ENCODE assay signal across 26 mouse cellular contexts in the genomic region with DNA sequence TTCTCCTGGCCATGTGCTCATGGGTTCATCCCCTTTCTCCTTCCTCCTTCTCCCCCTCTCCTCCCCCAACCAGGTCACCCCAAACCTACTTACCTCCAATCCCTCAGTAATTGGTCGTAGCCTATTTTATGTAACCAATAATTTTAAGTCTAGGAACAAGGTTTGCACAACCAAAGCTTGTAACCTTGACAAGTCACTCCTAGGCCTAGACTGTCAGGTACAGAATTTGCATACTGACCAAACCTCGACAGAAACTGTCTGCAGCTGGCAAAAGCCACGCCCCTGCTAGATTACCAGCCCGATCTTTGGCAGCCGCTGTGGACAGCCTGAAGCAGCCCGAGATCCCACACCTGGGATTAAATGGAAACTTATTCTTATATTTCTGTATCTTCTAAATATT. TPM values are rescaled to one million over a fixed set of nuclear protein-coding genes. Genes with fewer than 3 reads are reported as not detected.
DNase-seq lines count a peak whose midpoint lies in the region; ATAC-seq and TF ChIP-seq lines count a peak whose summit lies in the region.
"Had no signal": no experiment of that assay in that cellular context is flagged by ENCODE, and none has a peak within 500 bp of the region (broad histone marks: within the 10 kb centered on the region; RNA-seq: fewer than 3 reads in every experiment).

No protein-coding gene starts in this region.

- no peaks in the 10 kb centered on the region for H3K9me3 ChIP-seq in CH12.LX (replicated peaks; ENCODE audit: low read length)
- no peaks in the 10 kb centered on the region for H3K9me3 ChIP-seq in forebrain, postnatal 0 days (ENCODE audit: low read length)
- H3K9me3 ChIP-seq: G1E had no signal

- peak overlapping the region in 2 of 3 experiments; percentile 23 to 35 for H3K4me3 ChIP-seq in CH12.LX (replicated peaks in 1 of 3; ENCODE audit: low read depth in 2 of 3, low read length in 2 of 3, poor library complexity in 1 of 3)
- H3K4me3 ChIP-seq in forebrain, postnatal 0 days (ENCODE audit: low read depth, low read length): no peak overlapping the region

- WGBS in forebrain, postnatal 0 days: 75% methylated on average over 6 of the region's 6 CpGs

- ATAC-seq in forebrain, postnatal 0 days: no peak
- ATAC-seq: activated CD4-positive, CD25-positive, alpha-beta regulatory T cell, adult 4 months; CD4-positive, CD25-positive, alpha-beta regulatory T cell, adult 4 months; Patski had no signal

- H3K9ac ChIP-seq in CH12.LX (ENCODE audit: insufficient read depth, low read depth): no peak overlapping the region
- no peak overlapping the region for H3K9ac ChIP-seq in forebrain, postnatal 0 days

- DNase-seq in A20 (ENCODE audit: low read depth, low spot score): peak; percentile 82
- peak; percentile 67 for DNase-seq in CH12.LX (ENCODE audit: extremely low read depth)
- peak; percentile 19 for DNase-seq in fat pad, adult 2 months (ENCODE audit: extremely low read depth, low read depth, low spot score)
- DNase-seq in forebrain, postnatal 0 days: no peak
- no peak for DNase-seq in gastrocnemius, postnatal 10 days
- DNase-seq in heart, adult 18-20 months: no peak
- DNase-seq: adrenal gland, adult 2 months; adrenal gland, adult 8-10 months; adrenal gland, postnatal 10 days; adrenal gland, postnatal 14 days; adrenal gland, postnatal 25 days; adrenal gland, postnatal 36 days; B cell, adult 2 months; cerebellum, adult 11 months; cerebellum, adult 11-12 months; cerebellum, adult 18-20 months; cerebellum, adult 2 months; cerebellum, adult 8-10 months had no signal

- no peaks in the 10 kb centered on the region for H3K79me2 ChIP-seq in CH12.LX (replicated peaks; ENCODE audit: control insufficient read depth, extremely low read depth, insufficient read depth, poor library complexity, severe bottlenecking)

- peak; percentile 49 for TF ChIP-seq POLR2A in CH12.LX (IDR thresholded peaks at IDR 0.05; ENCODE audit: low read depth, low read length)

- peak overlapping the region; percentile 57 for H3K4me2 ChIP-seq in CH12.LX (ENCODE audit: insufficient read depth, low read depth, poor library complexity, severe bottlenecking)
- H3K4me2 ChIP-seq in forebrain, postnatal 0 days (ENCODE audit: low read depth): no peak overlapping the region

- in situ Hi-C loops in CH12.LX (cut with MboI; ENCODE audit: low pct_ligation_motif_present, low pct_unique_long_range_greater_than_20kb, low sequenced_read_pairs): no loop called here

- TF ChIP-seq RAD21 in CH12.LX (IDR thresholded peaks at IDR 0.05; ENCODE audit: low read depth, low read length): no peak

- peaks cover 3 to 20% of the 10 kb centered on the region in 2 experiments for H3K36me3 ChIP-seq in CH12.LX (replicated peaks in 1 of 2; ENCODE audit: control insufficient read depth in 1 of 2, insufficient read depth in 1 of 2, low read length in 1 of 2)
- H3K36me3 ChIP-seq in forebrain, postnatal 0 days (ENCODE audit: insufficient read depth): no peaks in the 10 kb centered on the region

- TF ChIP-seq CTCF in CH12.LX (conservative IDR thresholded peaks at IDR 0.05 in 1 of 2, IDR thresholded peaks at IDR 0.05 in 1 of 2; ENCODE audit: low read depth in 2 of 2, low read length in 2 of 2): no peak
- no peak for TF ChIP-seq CTCF in forebrain, postnatal 0 days (IDR thresholded peaks at IDR 0.05; ENCODE audit: low read depth)

- dilution Hi-C loops in CH12.LX (cut with MboI; ENCODE audit: extremely low pct_ligation_motif_present, extremely low pct_unique_long_range_greater_than_20kb, low sequenced_read_pairs): no loop called here

- peaks cover 16 to 52% of the 10 kb centered on the region in 2 experiments for H3K4me1 ChIP-seq in CH12.LX (ENCODE audit: control insufficient read depth in 1 of 2, insufficient read depth in 2 of 2)
- no peaks in the 10 kb centered on the region for H3K4me1 ChIP-seq in forebrain, postnatal 0 days (ENCODE audit: insufficient read depth)

- H3K27me3 ChIP-seq in CH12.LX (replicated peaks): no peaks in the 10 kb centered on the region
- H3K27me3 ChIP-seq in forebrain, postnatal 0 days (ENCODE audit: insufficient read depth, low read length): no peaks in the 10 kb centered on the region
- H3K27me3 ChIP-seq: Patski had no signal

- TF ChIP-seq EP300 in CH12.LX (IDR thresholded peaks at IDR 0.05; ENCODE audit: low read length): no peak

- H3K27ac ChIP-seq in CH12.LX (ENCODE audit: insufficient read depth, low read depth): no peak overlapping the region
- no peak overlapping the region for H3K27ac ChIP-seq in forebrain, postnatal 0 days (ENCODE audit: low read depth, low read length)

TF ChIP-seq in CH12.LX, 34 proteins besides CTCF, POLR2A, EP300 and RAD21:
- TF ChIP-seq ZMIZ1 (IDR thresholded peaks at IDR 0.05; ENCODE audit: low read depth, low read length): no peak
- peak; percentile 15; the same call in 1 of the 2 replicates for TF ChIP-seq TCF12 (IDR thresholded peaks at IDR 0.05; ENCODE audit: low read depth, low read length)
- TF ChIP-seq MYC (IDR thresholded peaks at IDR 0.05; ENCODE audit: low read depth, low read length): 0 out of 2 replicates have a peak, but pooled peaks have one; percentile 35
- peak; percentile 82 for TF ChIP-seq MXI1 (IDR thresholded peaks at IDR 0.05; ENCODE audit: low read depth, low read length)
- TF ChIP-seq TBP (conservative IDR thresholded peaks at IDR 0.05; ENCODE audit: low read depth, low read length): 0 out of 2 replicates have a peak, but pooled peaks have one; percentile 21
- TF ChIP-seq SIN3A (IDR thresholded peaks at IDR 0.05; ENCODE audit: low read length): peak; percentile 34; the same call in 1 of the 2 replicates

RNA-seq across cellular contexts. Expression of a gene that starts 4.7 kb away (rescaled TPM):
- total RNA-seq in CH12.LX (2012; rRNA removed) (58.5 and 66.0 TPM in 2 replicates), CH12.LX (2014; rRNA removed) (34.6 and 36.3 TPM in 2 replicates)
- 81.6 and 83.0 TPM in 2 replicates for polyA plus RNA-seq in CH12.LX (2012; ENCODE audit: insufficient read length, low read depth)
- 38.1 and 40.9 TPM in 2 replicates for total RNA-seq in forebrain, postnatal 0 days (2014; rRNA removed)
- polyA plus RNA-seq in forebrain, postnatal 0 days (2015; fragmentation: Nextera tagmentation; extraction: Ambion mirVana): 23.8 and 27.3 TPM in 2 replicates
- 10 to 100 TPM; 23.7 to 27.8 TPM for total RNA-seq in gastrocnemius, postnatal 10 days (2021)
- 10 to 100 TPM; 20.9 to 24.5 TPM for total RNA-seq in heart, adult 18-20 months (2021)

RNA-seq across cellular contexts. Expression of a gene that starts 11.2 kb away (rescaled TPM):
- total RNA-seq in CH12.LX (2012; rRNA removed) (0.25 and 0.46 TPM in 2 replicates), CH12.LX (2014; rRNA removed) (not detected in 2 replicates)
- 0.42 and 0.51 TPM in 2 replicates for polyA plus RNA-seq in CH12.LX (2012; ENCODE audit: insufficient read length, low read depth)
- total RNA-seq in forebrain, postnatal 0 days (2014; rRNA removed): 0.77 TPM in 1 of 2 replicates, not detected in the other
- polyA plus RNA-seq in forebrain, postnatal 0 days (2015; fragmentation: Nextera tagmentation; extraction: Ambion mirVana): 0.27 TPM in 1 of 2 replicates, not detected in the other
- total RNA-seq in gastrocnemius, postnatal 10 days (2021): not detected
- total RNA-seq in heart, adult 18-20 months (2021): not detected
- total RNA-seq: adrenal gland, adult 18-20 months; adrenal gland, adult 2 months; adrenal gland, adult 8-10 months; adrenal gland, postnatal 10 days; adrenal gland, postnatal 14 days; adrenal gland, postnatal 25 days; adrenal gland, postnatal 36 days; adrenal gland, postnatal 4 days; ES-E14; G1E had no signal
- polyA plus RNA-seq: activated CD4-positive, CD25-positive, alpha-beta regulatory T cell, adult 4 months; adrenal gland, adult 2 months; CD4-positive, CD25-positive, alpha-beta regulatory T cell, adult 4 months; G1E had no signal

RNA-seq across cellular contexts. Expression of a gene that starts 50.1 kb away (rescaled TPM):
- total RNA-seq in CH12.LX (2012; rRNA removed) (0.21 TPM in 1 of 2 replicates, not detected in the other), CH12.LX (2014; rRNA removed) (not detected in 2 replicates)
- 0.33 TPM in 1 of 2 replicates, not detected in the other for polyA plus RNA-seq in CH12.LX (2012; ENCODE audit: insufficient read length, low read depth)
- 0.67 TPM in 1 of 2 replicates, not detected in the other for total RNA-seq in forebrain, postnatal 0 days (2014; rRNA removed)
- not detected in 2 replicates for polyA plus RNA-seq in forebrain, postnatal 0 days (2015; fragmentation: Nextera tagmentation; extraction: Ambion mirVana)
- not detected for total RNA-seq in gastrocnemius, postnatal 10 days (2021)
- not detected for total RNA-seq in heart, adult 18-20 months (2021)
- total RNA-seq: adrenal gland, adult 18-20 months; adrenal gland, adult 2 months; adrenal gland, postnatal 10 days; adrenal gland, postnatal 14 days; adrenal gland, postnatal 25 days; adrenal gland, postnatal 36 days; adrenal gland, postnatal 4 days; ES-E14; G1E; MEL had no signal
- polyA plus RNA-seq: activated CD4-positive, CD25-positive, alpha-beta regulatory T cell, adult 4 months; G1E had no signal

Comparison
In these comparisons a context has a peak if more than half of its experiments do, and no peak if none do; other contexts are left out.
1. DNase-seq: peak in A20 (single experiment), CH12.LX (single experiment) and fat pad, adult 2 months (single experiment); none in forebrain, postnatal 0 days (single experiment), gastrocnemius, postnatal 10 days (single experiment) and heart, adult 18-20 months (0 of 2).